Mouse (Mus musculus): ENCODE measurements around the gene Grn. TPM values are rescaled to one million over a fixed set of nuclear protein-coding genes. Genes with fewer than 3 reads are reported as not detected.
"Not testable (repeated sequence)": the region's sequence is repeated elsewhere in the genome, so short reads cannot be mapped to it uniquely, and the experiment has no call there.

Gene Grn
- total RNA-seq, 1 experiment: 81.5 TPM

DNA sequence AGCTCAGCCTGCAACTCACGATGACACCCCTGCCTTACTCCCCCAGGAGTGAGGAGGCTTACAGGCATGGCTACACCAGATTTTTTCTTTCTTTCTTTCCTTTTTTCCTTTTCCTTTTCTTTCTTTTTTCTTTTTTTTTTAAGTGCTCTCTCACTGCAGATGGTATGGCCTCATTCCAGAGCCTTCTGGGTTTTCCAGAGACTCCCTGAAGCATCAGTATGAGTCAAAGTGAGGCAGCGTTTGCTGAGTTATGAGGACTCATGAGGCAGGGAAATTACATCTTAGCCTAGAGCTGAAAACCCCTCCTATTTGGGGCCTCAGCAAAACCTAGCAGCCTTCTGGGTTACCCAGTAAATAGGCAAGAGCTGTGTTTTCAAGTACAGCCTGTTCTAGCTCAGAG lies 45.7 kb upstream of the Grn start:
- in situ Hi-C loops (cut with MboI; ENCODE audit: low sequenced_read_pairs in 2 of 2, unreplicated experiment in 2 of 2): no loop called here

DNA sequence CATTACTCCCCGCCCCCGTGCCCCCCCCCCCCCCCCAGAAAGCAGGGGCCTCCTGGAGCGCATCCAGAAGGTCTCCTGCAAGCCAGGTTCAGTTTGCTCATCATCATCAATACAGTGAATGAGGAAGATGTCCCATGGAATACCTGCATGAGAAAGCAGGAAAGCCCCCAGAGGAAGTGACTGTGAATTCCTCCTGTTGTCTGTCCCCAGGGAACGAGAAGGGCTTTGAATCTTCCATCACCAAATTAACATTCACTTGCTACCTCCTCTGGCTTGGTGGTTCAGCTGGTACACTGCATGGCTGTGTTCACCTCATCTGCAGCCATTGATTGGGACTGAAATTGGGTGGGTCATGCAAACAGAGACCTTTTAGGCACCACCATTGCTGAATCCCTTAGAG lies 45.0 kb upstream of the Grn start:
- Histone ChIP-seq H3K9me3 (ENCODE audit: control insufficient read depth, insufficient read depth, low read depth, low read length) (no peaks in the 10 kb centered on the region), H3K9ac (ENCODE audit: insufficient read depth, low read depth, low read length, poor library complexity, severe bottlenecking) (no peak overlapping the region), H3K27ac (ENCODE audit: insufficient read depth, low read depth, low read length, poor library complexity, severe bottlenecking) (no peak overlapping the region), H3K36me3 (ENCODE audit: control insufficient read depth, insufficient read depth, low read length, poor library complexity, severe bottlenecking) (no peaks in the 10 kb centered on the region), H3K4me1 (ENCODE audit: control insufficient read depth in 2 of 2, insufficient read depth in 2 of 2, low read length in 2 of 2, poor library complexity in 1 of 2) (peaks cover 0 to 3% of the 10 kb centered on the region in 2 experiments; a peak in 1 of 4 replicates), H3K4me3 (ENCODE audit: insufficient read depth in 1 of 2, low read depth in 1 of 2, low read length in 2 of 2, poor library complexity in 1 of 2, severe bottlenecking in 1 of 2) (no peak overlapping the region)
- in situ Hi-C loops (cut with MboI; ENCODE audit: low sequenced_read_pairs in 2 of 2, unreplicated experiment in 2 of 2): no loop called here
- TF ChIP-seq ZNF384 (IDR thresholded peaks at IDR 0.05; ENCODE audit: low read depth, low read length) (no peak), CHD2 (IDR thresholded peaks at IDR 0.05; ENCODE audit: low read depth, low read length) (no peak), ZC3H11A (IDR thresholded peaks at IDR 0.05; ENCODE audit: borderline replicate concordance, low read depth, low read length) (no peak), MAFK (IDR thresholded peaks at IDR 0.05; ENCODE audit: insufficient read depth, low read depth, low read length) (no peak), HCFC1 (IDR thresholded peaks at IDR 0.05; ENCODE audit: borderline replicate concordance, insufficient read depth, low read length) (no peak)
- DNase-seq (ENCODE audit: low read depth, low spot score): no peak

More for the DNA sequence above, 45.7 kb upstream of the Grn start:
- H3K27ac ChIP-seq (ENCODE audit: insufficient read depth, low read depth, low read length, poor library complexity, severe bottlenecking): no peak overlapping the region
- H3K36me3 ChIP-seq (ENCODE audit: control insufficient read depth, insufficient read depth, low read length, poor library complexity, severe bottlenecking): no peaks in the 10 kb centered on the region
- DNase-seq (ENCODE audit: low read depth, low spot score): no peak
- H3K4me3 ChIP-seq (ENCODE audit: insufficient read depth in 1 of 2, low read depth in 1 of 2, low read length in 2 of 2, poor library complexity in 1 of 2, severe bottlenecking in 1 of 2): no peak overlapping the region
- TF ChIP-seq HCFC1 (IDR thresholded peaks at IDR 0.05; ENCODE audit: borderline replicate concordance, insufficient read depth, low read length) (no peak), CHD2 (IDR thresholded peaks at IDR 0.05; ENCODE audit: low read depth, low read length) (no peak), ZC3H11A (IDR thresholded peaks at IDR 0.05; ENCODE audit: borderline replicate concordance, low read depth, low read length) (no peak), ZNF384 (IDR thresholded peaks at IDR 0.05; ENCODE audit: low read depth, low read length) (no peak), MAFK (IDR thresholded peaks at IDR 0.05; ENCODE audit: insufficient read depth, low read depth, low read length) (no peak)
- peaks cover 0 to 3% of the 10 kb centered on the region in 2 experiments; a peak in 1 of 4 replicates for H3K4me1 ChIP-seq (ENCODE audit: control insufficient read depth in 2 of 2, insufficient read depth in 2 of 2, low read length in 2 of 2, poor library complexity in 1 of 2)
- no peaks in the 10 kb centered on the region for H3K9me3 ChIP-seq (ENCODE audit: control insufficient read depth, insufficient read depth, low read depth, low read length)
- no peak overlapping the region for H3K9ac ChIP-seq (ENCODE audit: insufficient read depth, low read depth, low read length, poor library complexity, severe bottlenecking)

DNA sequence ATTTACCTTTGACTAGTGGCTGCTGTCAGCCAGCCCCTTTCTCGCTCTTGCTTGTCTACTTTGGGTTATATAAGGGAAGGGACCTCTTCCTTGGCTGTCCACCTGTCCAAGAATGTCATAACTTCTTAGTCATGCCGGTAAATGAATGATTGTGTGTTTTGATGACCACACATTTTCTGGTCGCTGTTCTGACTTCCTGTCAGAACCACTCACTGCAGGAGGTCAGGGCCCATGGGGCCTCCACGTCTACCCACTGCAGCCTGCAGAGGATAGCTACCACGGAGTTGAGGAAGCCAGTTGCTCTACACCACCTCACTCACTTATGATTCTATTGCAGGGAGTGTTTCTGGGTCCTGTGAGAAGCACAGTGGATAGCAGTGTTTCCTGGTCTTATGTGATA lies 44.0 kb upstream of the Grn start:
- no peak overlapping the region for H3K4me3 ChIP-seq (ENCODE audit: insufficient read depth in 1 of 2, low read depth in 1 of 2, low read length in 2 of 2, poor library complexity in 1 of 2, severe bottlenecking in 1 of 2)
- H3K27ac ChIP-seq (ENCODE audit: insufficient read depth, low read depth, low read length, poor library complexity, severe bottlenecking): no peak overlapping the region
- H3K4me1 ChIP-seq (ENCODE audit: control insufficient read depth in 2 of 2, insufficient read depth in 2 of 2, low read length in 2 of 2, poor library complexity in 1 of 2): peaks cover 0 to 3% of the 10 kb centered on the region in 2 experiments; a peak in 1 of 4 replicates
- TF ChIP-seq HCFC1 (IDR thresholded peaks at IDR 0.05; ENCODE audit: borderline replicate concordance, insufficient read depth, low read length) (no peak), CHD2 (IDR thresholded peaks at IDR 0.05; ENCODE audit: low read depth, low read length) (no peak), MAFK (IDR thresholded peaks at IDR 0.05; ENCODE audit: insufficient read depth, low read depth, low read length) (no peak), ZC3H11A (IDR thresholded peaks at IDR 0.05; ENCODE audit: borderline replicate concordance, low read depth, low read length) (no peak), ZNF384 (IDR thresholded peaks at IDR 0.05; ENCODE audit: low read depth, low read length) (no peak)
- no peaks in the 10 kb centered on the region for H3K9me3 ChIP-seq (ENCODE audit: control insufficient read depth, insufficient read depth, low read depth, low read length)
- H3K9ac ChIP-seq (ENCODE audit: insufficient read depth, low read depth, low read length, poor library complexity, severe bottlenecking): no peak overlapping the region
- no peak for DNase-seq (ENCODE audit: low read depth, low spot score)
- in situ Hi-C loops (cut with MboI; ENCODE audit: low sequenced_read_pairs in 2 of 2, unreplicated experiment in 2 of 2): no loop called here
- H3K36me3 ChIP-seq (ENCODE audit: control insufficient read depth, insufficient read depth, low read length, poor library complexity, severe bottlenecking): no peaks in the 10 kb centered on the region

DNA sequence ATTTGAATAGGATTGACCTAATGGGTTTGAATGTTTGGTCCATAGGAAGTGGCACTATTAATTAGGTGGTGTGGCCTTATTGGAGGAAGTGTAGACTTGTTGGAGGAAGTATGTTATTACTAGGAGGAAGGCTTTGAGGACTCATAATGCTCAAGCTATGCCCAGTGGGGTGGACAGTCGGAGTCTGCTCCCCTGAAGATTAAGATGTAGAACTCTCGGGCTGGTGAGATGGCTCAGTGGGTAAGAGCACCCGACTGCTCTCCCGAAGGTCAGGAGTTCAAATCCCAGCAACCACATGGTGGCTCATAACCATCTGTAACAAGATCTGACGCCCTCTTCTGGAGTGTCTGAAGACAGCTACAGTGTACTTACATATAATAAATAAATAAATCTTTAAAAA lies 40.7 kb upstream of the Grn start:
- in situ Hi-C loops (cut with MboI; ENCODE audit: low sequenced_read_pairs in 2 of 2, unreplicated experiment in 2 of 2); H3K36me3 ChIP-seq (ENCODE audit: control insufficient read depth, insufficient read depth, low read length, poor library complexity, severe bottlenecking); DNase-seq (ENCODE audit: low read depth, low spot score); H3K4me3 ChIP-seq (ENCODE audit: insufficient read depth in 1 of 2, low read depth in 1 of 2, low read length in 2 of 2, poor library complexity in 1 of 2, severe bottlenecking in 1 of 2); H3K9me3 ChIP-seq (ENCODE audit: control insufficient read depth, insufficient read depth, low read depth, low read length); H3K9ac ChIP-seq (ENCODE audit: insufficient read depth, low read depth, low read length, poor library complexity, severe bottlenecking); H3K27ac ChIP-seq (ENCODE audit: insufficient read depth, low read depth, low read length, poor library complexity, severe bottlenecking): not testable (repeated sequence)
- H3K4me1 ChIP-seq (ENCODE audit: control insufficient read depth in 2 of 2, insufficient read depth in 2 of 2, low read length in 2 of 2, poor library complexity in 1 of 2): peaks cover 3 to 13% of the 10 kb centered on the region in 2 experiments; a peak in 3 of 4 replicates
